Mouse (Mus musculus): ENCODE results near the gene Gtsf1. TPM values are rescaled to one million over a fixed set of nuclear protein-coding genes. Genes with fewer than 3 reads are reported as not detected.
"Not testable (repeated sequence)": the region's sequence is repeated elsewhere in the genome, so short reads cannot be mapped to it uniquely, and the experiment has no call there.

The Gtsf1 gene
- polyA plus RNA-seq, 1 experiment from 2014 or later, result not detected

DNA sequence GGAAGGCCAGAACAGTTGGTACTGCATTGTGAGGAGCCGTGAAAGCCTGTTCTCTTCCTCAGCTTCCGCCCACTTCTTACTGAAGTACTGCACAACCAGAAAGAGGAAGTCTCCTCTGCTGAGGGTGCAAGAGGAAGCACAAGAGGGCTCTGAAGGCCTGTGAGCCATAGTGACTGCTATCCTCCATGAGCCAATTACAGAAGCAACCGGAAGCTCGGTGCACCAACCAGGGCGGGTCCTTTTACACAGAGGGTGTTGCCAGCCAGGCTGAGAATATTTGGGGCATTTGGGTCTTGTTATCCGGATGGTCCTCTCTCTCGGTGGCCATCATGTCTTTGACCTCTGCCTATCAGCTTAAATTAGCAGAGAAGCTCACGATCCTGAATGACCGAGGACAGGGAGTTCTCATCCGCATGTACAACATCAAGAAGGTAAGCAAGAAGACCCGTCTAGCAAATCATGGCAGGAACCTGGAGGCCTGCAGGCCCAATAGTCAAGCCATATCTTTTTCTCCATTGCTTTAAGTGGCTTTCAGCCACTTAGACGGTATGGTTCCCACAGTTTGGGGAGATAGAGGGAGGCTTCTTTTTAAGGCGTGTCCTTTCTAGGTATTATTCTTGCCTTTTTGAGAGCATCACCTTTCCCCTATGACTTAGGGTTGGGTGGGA lies 23.4 kb upstream of the Gtsf1 start, which contains the start of gene Nckap1l:
TSS of gene Nckap1l (plus strand) at position 244 of the 668 bp plus-strand sequence.
- DNase-seq (ENCODE audit: low spot score) (no peak), ATAC-seq (ENCODE audit: insufficient read depth, low FRiP score, low TSS enrichment) (no peak)
- no peaks in the 10 kb centered on the region for H3K36me3 ChIP-seq (ENCODE audit: control insufficient read depth, insufficient read depth, low read length)
- H3K4me2 ChIP-seq (ENCODE audit: low read depth), result no peak within 1 kb of the TSS
- no peaks in the 10 kb centered on the region for H3K4me1 ChIP-seq (ENCODE audit: control insufficient read depth, insufficient read depth, low read length)
- 91% methylated on average over 13 of the region's 13 CpGs for WGBS
- H3K27me3 ChIP-seq (ENCODE audit: control insufficient read depth, insufficient read depth, low read length), result no peaks in the 10 kb centered on the region
- no peak within 1 kb of the TSS for H3K9ac ChIP-seq (ENCODE audit: low read length)
- no peak within 1 kb of the TSS for H3K27ac ChIP-seq (ENCODE audit: low read depth, low read length)
- no peak within 1 kb of the TSS for H3K4me3 ChIP-seq (ENCODE audit: low read depth, low read length)
- H3K9me3 ChIP-seq (ENCODE audit: control insufficient read depth, low read length), result no peaks in the 10 kb centered on the region

DNA sequence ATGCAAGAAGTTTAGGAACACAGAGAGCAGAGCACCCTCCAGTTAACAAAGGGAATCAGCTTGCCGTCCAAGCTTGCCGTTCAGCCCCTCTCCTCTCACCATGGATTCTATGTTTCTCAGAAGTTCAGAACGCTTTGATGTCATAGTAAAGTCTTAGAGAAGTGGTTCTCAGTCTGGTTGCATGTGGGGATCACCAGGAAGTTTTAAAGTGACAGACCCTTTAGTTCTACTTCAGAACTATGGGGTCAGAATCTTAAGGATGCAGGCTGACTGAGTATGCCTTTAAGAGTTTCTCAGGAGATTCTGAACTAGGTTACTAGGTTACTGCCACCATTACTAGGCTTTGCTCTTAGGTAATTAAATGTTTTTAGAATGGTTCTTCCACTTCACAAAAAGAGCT lies 18.1 kb upstream of the Gtsf1 start, which contains the start of gene Gtsf2:
TSS of gene Gtsf2 (minus strand) at position 101 of the 400 bp plus-strand sequence.
- Histone ChIP-seq H3K27ac (ENCODE audit: low read depth, low read length) (no peak within 1 kb of the TSS), H3K4me1 (ENCODE audit: control insufficient read depth, insufficient read depth, low read length) (no peaks in the 10 kb centered on the region), H3K9me3 (ENCODE audit: control insufficient read depth, low read length) (no peaks in the 10 kb centered on the region), H3K36me3 (ENCODE audit: control insufficient read depth, insufficient read depth, low read length) (no peaks in the 10 kb centered on the region), H3K27me3 (ENCODE audit: control insufficient read depth, insufficient read depth, low read length) (no peaks in the 10 kb centered on the region), H3K9ac (ENCODE audit: low read length) (no peak within 1 kb of the TSS), H3K4me3 (ENCODE audit: low read depth, low read length) (no peak within 1 kb of the TSS), H3K4me2 (ENCODE audit: low read depth) (no peak within 1 kb of the TSS)
- DNase-seq (ENCODE audit: low spot score) (no peak), ATAC-seq (ENCODE audit: insufficient read depth, low FRiP score, low TSS enrichment) (no peak)
- 15% methylated on average over 3 of the region's 3 CpGs for WGBS

DNA sequence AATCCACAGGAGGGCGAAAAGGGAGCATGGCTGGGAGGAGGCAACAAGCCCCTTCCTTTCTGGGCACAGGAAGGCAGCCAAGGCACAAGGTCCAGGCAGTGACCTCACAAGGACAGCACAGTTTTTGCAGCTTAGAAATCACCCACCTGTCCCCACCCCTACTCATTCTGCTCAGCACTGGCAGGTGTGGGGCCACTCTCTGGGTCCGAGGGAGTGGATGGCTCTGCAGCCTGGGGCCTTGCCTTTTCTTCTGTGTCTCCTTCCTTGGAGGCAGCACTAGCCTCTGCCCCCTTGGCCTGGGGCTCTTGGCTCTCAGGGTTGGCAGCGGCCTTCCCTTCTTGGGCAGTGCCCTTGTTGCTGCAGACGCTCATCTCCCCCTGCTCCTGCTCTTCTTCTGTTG lies 15.7 kb upstream of the Gtsf1 start:
- H3K9ac ChIP-seq (ENCODE audit: low read length); ATAC-seq (ENCODE audit: insufficient read depth, low FRiP score, low TSS enrichment); H3K4me3 ChIP-seq (ENCODE audit: low read depth, low read length); H3K36me3 ChIP-seq (ENCODE audit: control insufficient read depth, insufficient read depth, low read length); H3K4me2 ChIP-seq (ENCODE audit: low read depth); H3K9me3 ChIP-seq (ENCODE audit: control insufficient read depth, low read length); H3K27me3 ChIP-seq (ENCODE audit: control insufficient read depth, insufficient read depth, low read length); DNase-seq (ENCODE audit: low spot score); H3K4me1 ChIP-seq (ENCODE audit: control insufficient read depth, insufficient read depth, low read length); H3K27ac ChIP-seq (ENCODE audit: low read depth, low read length): not testable (repeated sequence)
- WGBS, result 89% methylated on average over 4 of the region's 4 CpGs

DNA sequence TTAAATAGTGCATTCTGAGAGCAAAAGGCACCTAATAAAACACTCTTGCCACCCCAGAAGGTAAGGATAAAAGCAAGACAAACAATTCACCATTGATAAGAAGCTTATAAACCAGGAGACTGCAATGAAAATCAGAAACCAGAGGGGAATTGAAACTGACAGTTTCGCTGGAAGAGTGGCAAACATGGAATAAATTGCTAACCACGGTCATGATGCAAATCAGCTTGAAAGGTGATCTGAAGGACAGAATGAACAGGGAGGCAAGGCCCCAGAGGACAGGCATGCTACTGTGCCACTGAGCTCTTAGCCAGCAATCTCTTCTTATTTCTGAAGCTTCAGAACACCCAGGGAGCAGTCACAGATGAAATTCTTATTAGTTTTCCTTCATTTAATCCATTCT lies 3.3 kb downstream of the Gtsf1 start:
- H3K4me3 ChIP-seq (ENCODE audit: low read depth, low read length), result no peak overlapping the region
- DNase-seq (ENCODE audit: low spot score), result no peak
- H3K9ac ChIP-seq (ENCODE audit: low read length), result no peak overlapping the region
- H3K27me3 ChIP-seq (ENCODE audit: control insufficient read depth, insufficient read depth, low read length), result no peaks in the 10 kb centered on the region
- H3K4me1 ChIP-seq (ENCODE audit: control insufficient read depth, insufficient read depth, low read length), result no peaks in the 10 kb centered on the region
- ATAC-seq (ENCODE audit: insufficient read depth, low FRiP score, low TSS enrichment), result no peak
- 75% methylated on average over 2 of the region's 2 CpGs for WGBS
- no peaks in the 10 kb centered on the region for H3K9me3 ChIP-seq (ENCODE audit: control insufficient read depth, low read length)
- no peak overlapping the region for H3K4me2 ChIP-seq (ENCODE audit: low read depth)
- no peaks in the 10 kb centered on the region for H3K36me3 ChIP-seq (ENCODE audit: control insufficient read depth, insufficient read depth, low read length)
- H3K27ac ChIP-seq (ENCODE audit: low read depth, low read length), result no peak overlapping the region

DNA sequence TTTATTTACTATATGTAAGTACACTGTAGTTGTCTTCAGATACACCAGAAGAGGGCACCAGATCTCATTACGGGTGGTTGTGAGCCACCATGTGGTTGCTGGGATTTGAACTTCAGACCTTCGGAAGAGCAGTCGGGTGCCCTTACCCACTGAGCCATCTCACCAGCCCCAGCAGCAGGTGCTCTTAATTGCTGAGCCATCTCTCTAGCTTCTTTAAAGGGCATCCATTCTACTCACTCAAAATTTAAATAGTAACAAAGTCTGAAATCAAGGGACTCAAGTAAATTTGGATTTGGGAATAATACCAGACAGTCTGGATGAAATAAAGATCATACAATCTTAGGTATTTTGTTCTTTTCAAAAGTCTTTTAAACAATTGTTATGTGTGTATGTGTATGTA lies 24.7 kb downstream of the Gtsf1 start:
- H3K9me3 ChIP-seq (ENCODE audit: control insufficient read depth, low read length); H3K4me2 ChIP-seq (ENCODE audit: low read depth); H3K4me1 ChIP-seq (ENCODE audit: control insufficient read depth, insufficient read depth, low read length); H3K4me3 ChIP-seq (ENCODE audit: low read depth, low read length); H3K36me3 ChIP-seq (ENCODE audit: control insufficient read depth, insufficient read depth, low read length); DNase-seq (ENCODE audit: low spot score); ATAC-seq (ENCODE audit: insufficient read depth, low FRiP score, low TSS enrichment); H3K9ac ChIP-seq (ENCODE audit: low read length); H3K27ac ChIP-seq (ENCODE audit: low read depth, low read length); H3K27me3 ChIP-seq (ENCODE audit: control insufficient read depth, insufficient read depth, low read length): not testable (repeated sequence)
- WGBS, result 86% methylated on average over 2 of the region's 3 CpGs

GRCm38 (mm10) chr15:103401361-103401760 lies 28.9 kb downstream of the Gtsf1 start:
- DNase-seq (ENCODE audit: low spot score) (no peak), ATAC-seq (ENCODE audit: insufficient read depth, low FRiP score, low TSS enrichment) (no peak)
- Histone ChIP-seq H3K27ac (ENCODE audit: low read depth, low read length) (no peak overlapping the region), H3K9me3 (ENCODE audit: control insufficient read depth, low read length) (no peaks in the 10 kb centered on the region), H3K9ac (ENCODE audit: low read length) (no peak overlapping the region), H3K4me2 (ENCODE audit: low read depth) (no peak overlapping the region), H3K4me3 (ENCODE audit: low read depth, low read length) (no peak overlapping the region), H3K27me3 (ENCODE audit: control insufficient read depth, insufficient read depth, low read length) (no peaks in the 10 kb centered on the region), H3K4me1 (ENCODE audit: control insufficient read depth, insufficient read depth, low read length) (no peaks in the 10 kb centered on the region), H3K36me3 (ENCODE audit: control insufficient read depth, insufficient read depth, low read length) (no peaks in the 10 kb centered on the region)
- 91% methylated on average over 5 of the region's 5 CpGs for WGBS

DNA sequence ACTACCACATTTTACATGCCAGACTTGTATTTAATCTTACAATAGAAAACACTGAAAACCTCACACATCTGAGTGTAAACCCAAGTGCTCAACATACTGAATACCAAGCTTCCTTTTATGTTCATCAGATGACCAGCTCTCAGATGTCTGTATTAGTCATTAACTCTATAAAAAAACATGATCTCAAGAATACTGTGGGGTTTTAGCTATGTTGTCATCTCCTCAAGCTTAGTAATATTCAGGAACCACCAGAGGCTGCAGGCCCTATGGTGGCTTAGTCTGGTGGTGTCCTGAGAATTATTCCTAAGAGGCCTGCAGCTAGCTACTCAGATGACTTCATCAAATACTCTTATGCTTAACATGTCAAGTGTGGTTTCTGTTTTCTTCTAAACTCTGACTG lies 36.7 kb downstream of the Gtsf1 start:
- ATAC-seq (ENCODE audit: insufficient read depth, low FRiP score, low TSS enrichment) (no peak), DNase-seq (ENCODE audit: low spot score) (no peak)
- H3K27me3 ChIP-seq (ENCODE audit: control insufficient read depth, insufficient read depth, low read length), result no peaks in the 10 kb centered on the region
- H3K36me3 ChIP-seq (ENCODE audit: control insufficient read depth, insufficient read depth, low read length), result no peaks in the 10 kb centered on the region
- no peak overlapping the region for H3K4me3 ChIP-seq (ENCODE audit: low read depth, low read length)
- no peak overlapping the region for H3K4me2 ChIP-seq (ENCODE audit: low read depth)
- H3K27ac ChIP-seq (ENCODE audit: low read depth, low read length), result no peak overlapping the region
- no peaks in the 10 kb centered on the region for H3K9me3 ChIP-seq (ENCODE audit: control insufficient read depth, low read length)
- no peaks in the 10 kb centered on the region for H3K4me1 ChIP-seq (ENCODE audit: control insufficient read depth, insufficient read depth, low read length)
- H3K9ac ChIP-seq (ENCODE audit: low read length), result no peak overlapping the region

DNA sequence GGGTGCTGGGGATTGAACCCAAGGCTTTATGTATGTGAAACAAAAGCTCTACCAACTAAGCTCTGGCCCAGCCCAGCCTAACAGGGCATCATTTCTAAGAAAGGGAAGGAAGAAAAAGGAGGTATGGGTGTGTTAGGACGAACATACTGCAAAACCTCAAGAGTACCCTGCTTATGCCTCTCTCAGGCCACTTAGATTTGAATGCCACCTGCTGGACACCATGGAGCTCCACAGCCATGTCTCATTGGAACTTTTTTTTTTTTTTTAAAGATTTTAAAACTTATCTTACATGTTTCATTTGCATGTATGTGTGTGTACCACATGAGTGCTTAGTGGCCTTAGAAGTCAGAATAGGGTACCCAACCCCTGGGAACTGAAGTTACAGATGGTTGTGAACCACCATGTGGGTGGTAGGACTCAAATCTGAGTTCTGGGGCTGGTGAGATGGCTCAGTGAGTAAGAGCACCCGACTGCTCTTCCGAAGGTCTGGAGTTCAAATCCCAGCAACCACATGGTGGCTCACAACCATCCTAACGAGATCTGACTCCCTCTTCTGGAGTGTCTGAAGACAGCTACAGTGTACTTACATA lies 41.6 kb downstream of the Gtsf1 start:
- DNase-seq (ENCODE audit: low spot score), result no peak

GRCm38 (mm10) chr15:103383771-103384488 lies 46.3 kb downstream of the Gtsf1 start:
- H3K36me3 ChIP-seq (ENCODE audit: control insufficient read depth, insufficient read depth, low read length), result no peaks in the 10 kb centered on the region
- no peak for DNase-seq (ENCODE audit: low spot score)
- no peaks in the 10 kb centered on the region for H3K27me3 ChIP-seq (ENCODE audit: control insufficient read depth, insufficient read depth, low read length)
- H3K4me1 ChIP-seq (ENCODE audit: control insufficient read depth, insufficient read depth, low read length), result no peaks in the 10 kb centered on the region
- H3K4me2 ChIP-seq (ENCODE audit: low read depth), result no peak overlapping the region
- no peak overlapping the region for H3K4me3 ChIP-seq (ENCODE audit: low read depth, low read length)
- H3K9ac ChIP-seq (ENCODE audit: low read length), result no peak overlapping the region
- H3K9me3 ChIP-seq (ENCODE audit: control insufficient read depth, low read length), result no peaks in the 10 kb centered on the region
- no peak overlapping the region for H3K27ac ChIP-seq (ENCODE audit: low read depth, low read length)
- ATAC-seq (ENCODE audit: insufficient read depth, low FRiP score, low TSS enrichment), result no peak
- 70% methylated on average over 7 of the region's 7 CpGs for WGBS

More for the DNA sequence above, 41.6 kb downstream of the Gtsf1 start:
- Histone ChIP-seq H3K27ac (ENCODE audit: low read depth, low read length) (no peak overlapping the region), H3K4me3 (ENCODE audit: low read depth, low read length) (no peak overlapping the region), H3K9me3 (ENCODE audit: control insufficient read depth, low read length) (no peaks in the 10 kb centered on the region), H3K27me3 (ENCODE audit: control insufficient read depth, insufficient read depth, low read length) (no peaks in the 10 kb centered on the region), H3K9ac (ENCODE audit: low read length) (no peak overlapping the region), H3K4me1 (ENCODE audit: control insufficient read depth, insufficient read depth, low read length) (no peaks in the 10 kb centered on the region), H3K4me2 (ENCODE audit: low read depth) (no peak overlapping the region), H3K36me3 (ENCODE audit: control insufficient read depth, insufficient read depth, low read length) (no peaks in the 10 kb centered on the region)
- ATAC-seq (ENCODE audit: insufficient read depth, low FRiP score, low TSS enrichment), result no peak
- 57% methylated on average over 4 of the region's 4 CpGs for WGBS
